Mouse (Mus musculus) hematopoietic stem cell, adult 5-6 weeks (primary cell): ENCODE data around the gene Tbpl1. TPM values are rescaled to one million over a fixed set of nuclear protein-coding genes. Genes with fewer than 3 reads are reported as not detected.

ENCODE experiments used
- ATAC-seq, 2 experiments: fragments of 125-278 bp in 1 of 2; replicated peaks in 1 of 2; 2 replicates each; pipeline ENCODE4 v1.8.0; 2016 to 2017; ENCODE audit warnings: inconsistent platforms in 2 of 2, mild to moderate bottlenecking in 2 of 2, moderate number of reproducible peaks in 2 of 2, low read depth in 1 of 2, moderate TSS enrichment in 1 of 2; ENCODE audit not compliant: low FRiP score in 2 of 2, poor library complexity in 2 of 2, severe bottlenecking in 2 of 2, insufficient read depth in 1 of 2, low TSS enrichment in 1 of 2
- total RNA-seq: library from RNA; stranded (forward); fragments of 172-1452, 232-1000 nt; gene quantifications from 2 replicates; pipeline ENCODE4 v1.2.3, GENCODE M21; 2017

Tbpl1 gene
- total RNA-seq, 1 experiment from 2014 or later, result 26.6 TPM

DNA sequence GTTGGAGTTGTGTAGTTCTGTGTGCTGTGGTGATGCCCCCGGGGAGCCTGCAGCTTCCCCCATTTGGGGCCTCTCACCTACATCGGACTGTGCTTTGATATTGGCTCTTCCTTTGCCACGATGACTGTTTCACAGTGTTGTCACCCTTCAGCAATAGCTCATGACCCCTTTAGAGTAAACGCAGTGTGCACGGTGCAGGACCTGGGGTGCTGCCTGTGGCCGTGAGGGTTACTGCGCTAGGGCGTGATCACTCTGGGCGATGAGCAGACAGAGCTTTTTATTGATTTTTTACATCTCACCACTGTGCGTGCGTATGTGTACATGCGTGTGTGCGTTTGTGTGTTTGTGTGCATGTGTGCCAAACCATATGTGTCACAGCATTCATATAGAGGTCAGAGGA, 63.2 kb downstream of the Tbpl1 start:
- no peak for ATAC-seq

DNA sequence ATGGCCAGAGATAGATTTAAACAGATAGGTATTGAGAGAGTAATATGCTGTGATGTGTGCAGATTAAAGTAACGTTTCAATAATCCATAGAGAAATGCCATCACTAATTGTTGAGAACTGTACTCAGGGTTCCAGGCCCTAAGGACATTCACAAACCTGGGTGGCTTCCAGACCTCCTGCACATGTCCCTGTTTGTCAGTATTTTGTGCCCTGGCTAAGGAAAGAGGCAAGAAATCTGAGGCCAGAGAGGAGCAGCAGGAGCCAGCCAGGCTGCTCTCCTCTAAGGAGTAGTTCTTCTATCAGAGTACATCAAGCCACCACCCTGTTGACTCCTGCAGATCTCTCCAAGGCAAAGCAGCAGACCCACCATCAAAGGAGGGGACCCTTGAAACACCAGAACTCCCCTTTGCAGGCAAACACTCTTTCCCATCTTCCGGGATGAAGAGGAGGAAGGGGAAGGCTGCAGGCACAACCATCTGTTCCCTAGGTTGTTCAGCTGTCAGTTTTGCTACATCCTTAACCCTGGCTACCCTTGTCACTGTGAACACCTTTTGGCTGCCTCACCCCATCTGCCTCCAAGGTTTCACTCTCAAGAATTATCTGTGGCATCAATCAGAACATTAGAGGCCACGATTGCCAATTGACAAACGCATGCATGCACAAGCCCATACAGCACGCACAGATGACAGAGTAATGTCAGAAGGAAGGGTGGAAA, 71.3 kb downstream of the Tbpl1 start:
- no peak for ATAC-seq

- no peak for ATAC-seq
Observed at GRCm38 (mm10) chr10:22659386-22659725, 72.4 kb downstream of the Tbpl1 start.

DNA sequence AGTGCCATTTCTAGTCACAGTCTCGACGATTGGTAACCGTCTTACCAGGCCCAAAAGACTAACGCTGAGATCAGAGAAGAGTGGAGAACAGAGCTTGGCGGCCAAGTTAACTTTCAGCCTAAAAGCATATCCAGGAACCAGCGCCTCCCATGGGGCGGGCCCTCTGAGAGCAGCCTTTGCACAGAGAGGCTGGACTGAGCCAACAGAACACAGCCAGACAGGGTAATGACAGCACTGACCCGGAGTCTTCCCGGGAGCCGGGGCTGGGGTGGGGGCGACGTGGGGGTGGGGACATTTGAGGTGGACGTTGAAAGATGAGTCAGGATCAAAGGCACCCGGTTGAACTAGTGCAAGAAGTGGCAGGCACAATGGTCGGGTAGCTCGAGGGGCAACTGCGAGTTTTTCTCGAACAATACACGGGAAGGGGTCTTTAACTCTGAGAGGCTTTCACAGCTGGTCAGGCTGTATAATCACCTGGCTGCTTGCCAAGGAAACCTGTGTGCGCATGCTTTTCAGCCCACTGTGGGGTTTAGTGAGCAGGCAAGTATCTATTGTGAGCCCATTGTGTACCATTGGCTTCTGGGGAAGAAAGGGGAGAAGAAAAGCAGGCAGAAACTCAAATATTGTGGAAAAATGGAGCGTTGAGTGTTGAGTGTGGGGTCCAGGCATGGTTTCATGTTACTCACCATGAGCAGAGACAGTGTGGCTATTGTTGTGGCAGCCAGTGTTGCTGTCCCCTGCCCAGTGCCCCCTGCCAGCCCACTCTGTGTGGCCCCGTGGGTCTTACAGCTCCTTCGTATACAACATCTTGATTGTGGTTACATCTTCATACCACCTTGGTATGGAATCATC, 73.0 kb downstream of the Tbpl1 start:
- ATAC-seq, result no peak

Other genes starting within 250 kb of the Tbpl1 start
- 0.10 and 0.13 TPM in 2 replicates for gene Slc2a12, start 86.9 kb downstream of the Tbpl1 start, total RNA-seq
- not detected in 2 replicates for gene Tcf21, start 88.2 kb upstream of the Tbpl1 start, total RNA-seq